Mouse (Mus musculus): ENCODE measurements at regions not wholly inside any gene's neighbourhood (a gene's known extent, or its start where the extent isn't known, plus 50 kb on each side); places are given as distances from the start of the nearest gene placed in this dataset.
A peak's percentile ranks its signal among the peaks of the same experiment; 100 is the strongest.

DNA sequence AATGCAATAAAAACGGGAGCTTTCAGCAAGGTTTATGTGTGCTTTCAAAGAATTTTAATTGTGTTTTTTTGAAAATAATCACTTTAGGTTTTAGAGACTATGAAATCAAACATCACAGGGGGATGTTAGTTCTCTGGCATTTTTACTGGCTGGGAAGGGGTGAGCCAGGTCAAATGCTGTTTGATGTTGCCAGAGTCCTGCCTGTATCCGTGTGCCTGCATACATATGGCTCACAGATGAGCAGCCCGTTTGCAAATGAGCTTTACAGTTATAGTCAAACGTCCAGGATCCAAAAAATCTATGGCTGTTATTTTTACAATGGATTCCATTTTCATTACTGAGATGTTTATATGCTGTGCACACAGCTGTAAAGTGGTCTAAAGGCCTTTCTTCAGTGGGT lies 354.7 kb downstream of the Ice1 start:
- no peak for DNase-seq (ENCODE audit: low read depth, low spot score)

GRCm38 (mm10) chr13:70283231-70283630 lies 354.2 kb downstream of the Ice1 start:
- no peak for DNase-seq (ENCODE audit: low read depth, low spot score)

DNA sequence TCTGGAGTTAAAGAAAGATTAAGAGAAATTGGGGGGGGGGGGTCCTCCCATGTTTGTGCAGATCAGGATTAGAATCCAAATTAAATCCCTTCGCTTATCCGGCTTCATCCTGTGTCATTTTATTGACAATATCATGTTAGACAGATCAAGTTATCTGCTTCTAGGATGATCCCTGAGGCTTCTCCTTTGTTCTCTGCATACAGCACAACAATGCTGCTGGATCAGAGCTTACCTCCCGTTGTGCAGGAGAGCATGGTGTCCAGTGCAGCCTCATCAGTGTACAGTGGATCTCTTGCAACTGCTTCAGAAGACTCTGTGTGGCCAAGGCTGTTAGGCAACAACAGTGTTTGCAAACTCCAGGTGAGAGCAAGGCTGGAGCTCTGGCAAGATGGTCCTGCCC lies 344.7 kb downstream of the Ice1 start:
- no peak for DNase-seq (ENCODE audit: low read depth, low spot score)

DNA sequence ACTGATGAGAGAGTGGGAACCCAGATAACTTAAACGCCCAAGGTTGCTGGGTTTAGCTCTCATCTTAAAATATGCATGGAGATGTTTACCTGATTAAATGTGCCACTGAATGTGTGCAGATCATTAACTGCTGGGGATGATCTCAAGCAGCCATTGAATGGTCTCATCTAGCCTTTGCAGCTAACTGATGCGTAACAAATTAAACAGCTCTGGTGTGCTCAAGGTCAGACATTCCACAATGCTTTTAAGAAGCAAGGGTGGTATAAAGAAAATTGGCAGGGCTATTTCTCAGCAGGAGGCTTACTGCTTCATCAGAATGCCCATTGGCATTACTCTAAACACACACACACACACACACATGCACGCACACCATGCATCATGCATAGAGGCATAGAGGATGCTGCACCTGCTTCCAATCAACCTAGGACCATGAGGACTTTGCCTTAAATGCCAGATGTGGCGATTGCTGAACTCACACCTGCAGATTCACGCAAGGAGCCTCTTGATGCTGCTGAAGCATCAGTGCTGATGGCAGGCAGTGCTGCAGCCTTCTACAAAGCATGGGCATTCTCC lies 333.4 kb downstream of the Ice1 start:
- DNase-seq (ENCODE audit: low read depth, low spot score) = no peak

GRCm38 (mm10) chr13:70310516-70310915 lies 326.9 kb downstream of the Ice1 start:
- peak; percentile 16 for DNase-seq (ENCODE audit: low read depth, low spot score)

DNA sequence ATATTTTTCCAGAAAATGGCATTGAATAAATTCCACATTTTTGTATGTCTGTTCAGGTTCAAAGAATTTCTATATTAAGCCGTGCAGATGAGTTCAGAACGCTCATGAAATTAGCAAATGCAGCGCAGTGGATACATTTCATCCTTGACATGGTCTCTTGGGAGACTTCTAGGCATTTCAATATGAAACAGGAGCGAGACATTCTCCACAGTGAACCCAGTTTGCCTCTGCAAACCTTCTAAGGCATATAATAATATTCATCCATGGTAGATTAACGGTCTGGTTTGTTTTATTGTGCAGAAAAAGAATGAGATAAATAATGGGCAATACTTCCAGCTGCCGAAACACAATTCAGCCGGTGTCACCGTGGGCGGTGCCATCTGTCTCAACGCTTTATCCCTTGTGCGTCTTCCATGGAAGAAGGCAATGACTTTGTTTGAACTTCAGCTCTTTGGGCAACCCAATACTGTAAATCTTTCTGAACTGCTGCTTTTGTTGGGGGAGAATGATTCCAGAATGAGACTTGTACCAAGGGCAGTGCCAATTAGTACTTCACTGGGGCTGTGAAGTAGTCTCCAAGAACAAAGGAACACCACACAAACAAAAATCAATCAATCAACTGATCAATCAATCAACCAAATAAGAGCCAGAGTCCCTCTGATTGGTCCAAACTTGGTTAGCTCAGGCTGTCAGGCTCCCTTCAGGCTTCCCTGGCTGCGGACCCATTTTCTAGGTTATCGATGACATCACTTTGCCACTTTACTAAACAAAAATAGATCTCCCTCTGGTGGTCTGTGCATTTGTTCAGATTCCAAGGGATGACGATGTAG lies 326.0 kb downstream of the Ice1 start:
- no peak for DNase-seq (ENCODE audit: low read depth, low spot score)

DNA sequence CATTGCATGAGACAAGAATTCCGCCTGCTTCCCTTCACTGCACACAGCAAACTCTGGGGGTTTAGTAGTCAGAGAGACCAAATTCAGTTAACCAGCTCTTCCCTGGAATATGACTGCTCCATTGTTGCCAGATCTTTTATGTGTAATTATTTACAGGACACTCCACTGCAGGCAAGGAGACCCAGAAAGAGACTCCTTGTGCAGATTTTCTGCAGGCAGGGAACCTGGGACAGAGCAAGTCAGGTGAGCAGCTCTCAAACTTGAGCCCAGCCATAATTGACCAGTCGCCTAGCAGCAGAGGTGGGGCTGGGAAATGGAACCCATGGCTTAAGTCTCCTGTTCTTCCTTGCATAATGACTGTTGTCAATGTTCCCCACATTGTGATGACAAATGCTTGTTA lies 324.2 kb downstream of the Ice1 start:
- DNase-seq (ENCODE audit: low read depth, low spot score) = no peak

DNA sequence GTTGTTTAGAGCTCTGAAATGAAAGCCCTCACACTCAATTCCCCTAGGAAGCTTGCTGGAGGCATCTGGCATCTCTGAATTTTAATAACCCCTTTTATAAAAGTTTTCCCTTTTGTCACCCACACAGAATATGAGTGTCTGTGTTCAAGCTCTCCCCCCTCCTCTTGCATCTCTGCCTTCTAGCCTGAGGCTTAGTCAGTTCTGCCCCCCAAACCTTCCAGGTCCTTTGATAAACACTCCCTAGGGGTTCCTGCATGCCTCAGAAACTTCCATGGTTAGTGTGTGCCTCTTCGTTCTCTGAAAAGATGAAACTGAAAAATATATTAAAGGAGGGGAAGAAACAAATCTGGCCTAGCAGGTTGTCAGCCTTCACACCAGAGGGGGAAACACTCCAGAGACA lies 313.9 kb downstream of the Ice1 start:
- no peak for DNase-seq (ENCODE audit: low read depth, low spot score)

DNA sequence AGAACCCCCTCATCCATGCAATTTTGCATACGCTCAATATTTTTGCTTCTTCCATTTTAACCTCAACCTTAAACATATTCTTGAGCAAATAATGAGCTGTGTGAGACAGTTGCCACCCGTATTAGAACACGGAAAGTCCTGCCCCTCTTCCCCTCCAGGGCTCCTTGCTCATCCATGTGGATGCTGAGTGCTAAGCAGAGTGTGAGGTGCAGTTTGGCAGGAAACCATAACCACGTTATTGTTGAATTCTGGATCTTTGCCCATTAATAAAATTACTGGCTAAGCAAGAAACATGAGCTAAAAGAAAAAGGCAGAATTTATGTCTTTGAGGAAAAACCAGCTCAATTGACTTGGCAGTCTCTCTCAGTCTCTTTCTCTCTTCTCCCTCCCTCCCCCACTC lies 301.4 kb downstream of the Ice1 start:
- DNase-seq (ENCODE audit: low read depth, low spot score) = no peak

- DNase-seq (ENCODE audit: low read depth, low spot score) = no peak
These were observed 297.0 kb downstream of the Ice1 start for GRCm38 (mm10) chr13:70340437-70340836.

DNA sequence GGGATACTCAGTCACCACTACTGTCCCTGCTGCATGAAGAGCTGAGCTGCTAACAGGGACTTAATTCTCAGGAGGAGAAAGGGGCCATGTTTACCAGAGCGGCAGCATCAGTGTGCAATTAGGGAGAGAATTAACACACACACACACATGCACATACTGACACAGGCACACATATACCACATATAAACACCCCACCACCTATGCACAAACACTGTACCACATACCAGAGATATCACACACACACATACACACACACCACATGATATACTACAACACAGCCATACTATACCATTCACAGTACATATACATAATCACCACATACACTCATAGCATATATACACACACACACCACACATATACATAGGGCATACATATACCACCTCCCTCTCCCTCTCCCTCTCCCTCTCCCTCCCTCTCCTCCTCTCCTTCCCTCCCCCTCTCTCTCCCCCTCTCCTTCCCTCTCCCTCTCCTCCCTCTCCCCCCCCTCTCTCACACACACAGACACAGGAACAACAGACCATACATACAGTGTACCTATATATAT lies 294.2 kb downstream of the Ice1 start:
- no peak for DNase-seq (ENCODE audit: low read depth, low spot score)

- DNase-seq (ENCODE audit: low read depth, low spot score) = no peak
These were observed 293.5 kb downstream of the Ice1 start for GRCm38 (mm10) chr13:70343911-70344310.

- DNase-seq (ENCODE audit: low read depth, low spot score) = no peak
These were observed 293.1 kb downstream of the Ice1 start for GRCm38 (mm10) chr13:70344311-70344710.

- no peak for DNase-seq (ENCODE audit: low read depth, low spot score)
These were observed 289.0 kb downstream of the Ice1 start for GRCm38 (mm10) chr13:70348456-70348855.

DNA sequence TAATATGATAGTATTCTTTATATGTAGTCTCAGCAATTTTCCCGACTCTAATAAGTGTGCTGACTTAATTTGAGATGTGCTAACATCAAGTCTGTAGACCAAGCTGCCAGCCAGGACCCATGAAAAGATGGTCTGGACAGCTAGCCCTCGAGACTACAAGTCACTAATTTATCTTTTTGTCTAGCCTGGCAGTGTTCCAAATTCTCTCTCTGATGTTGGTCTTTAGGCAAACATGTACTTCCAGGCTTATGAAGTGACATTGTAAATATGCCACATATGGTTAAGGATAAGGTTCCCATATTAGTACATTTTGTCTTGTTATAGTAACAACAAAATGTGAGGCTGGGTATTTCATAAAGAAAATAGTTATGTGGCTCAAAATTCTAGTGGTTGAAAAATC lies 288.5 kb downstream of the Ice1 start:
- no peak for DNase-seq (ENCODE audit: low read depth, low spot score)

- no peak for DNase-seq (ENCODE audit: low read depth, low spot score)
These were observed 267.8 kb downstream of the Ice1 start for GRCm38 (mm10) chr13:70369647-70370046.

DNA sequence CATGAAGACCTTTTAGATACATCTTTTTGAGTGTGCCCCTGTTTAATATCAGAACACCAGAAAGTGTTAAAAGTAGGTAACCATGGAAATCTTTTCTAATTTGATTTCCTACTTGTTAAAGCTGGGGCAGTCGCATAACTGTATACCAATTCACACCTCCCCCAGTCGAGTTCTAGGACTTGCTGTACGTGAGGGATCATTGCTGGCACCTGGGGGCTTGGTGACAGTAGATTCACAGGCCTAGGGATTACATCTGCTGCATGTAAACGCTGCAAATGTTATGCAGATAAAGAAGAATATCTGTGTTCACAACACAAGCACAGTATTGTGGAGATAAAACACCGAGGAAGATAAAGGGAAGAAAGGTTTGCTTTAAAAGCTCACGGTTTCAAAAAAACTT lies 256.7 kb downstream of the Ice1 start:
- DNase-seq (ENCODE audit: low read depth, low spot score) = no peak

GRCm38 (mm10) chr13:70385292-70385691 lies 252.1 kb downstream of the Ice1 start:
- no peak for DNase-seq (ENCODE audit: low read depth, low spot score)

GRCm38 (mm10) chr13:70412788-70413187 lies 224.6 kb downstream of the Ice1 start:
- DNase-seq (ENCODE audit: low read depth, low spot score) = no peak

GRCm38 (mm10) chr13:70418156-70418555 lies 219.3 kb downstream of the Ice1 start:
- DNase-seq (ENCODE audit: low read depth, low spot score) = no peak

- DNase-seq (ENCODE audit: low read depth, low spot score) = no peak
These were observed 198.0 kb downstream of the Ice1 start for GRCm38 (mm10) chr13:70439419-70439818.

DNA sequence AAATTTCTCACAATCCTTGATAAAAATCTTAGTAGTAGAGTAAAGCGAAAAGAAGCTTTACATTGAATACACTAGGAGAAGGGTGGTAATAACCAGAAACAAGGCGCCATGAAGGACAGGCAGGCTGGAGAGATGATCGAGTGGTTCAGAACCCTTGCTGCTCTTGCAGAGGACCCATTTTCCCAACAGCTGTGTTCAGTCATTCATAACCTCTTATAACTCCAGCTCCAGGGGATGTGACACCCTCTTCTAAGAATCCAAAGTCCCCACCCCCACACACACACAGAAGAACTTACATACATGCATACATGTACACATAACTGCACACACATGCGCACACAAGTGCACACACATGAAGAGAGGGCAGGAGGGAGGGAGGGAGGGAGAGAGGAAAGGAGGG lies 190.5 kb downstream of the Ice1 start:
- no peak for DNase-seq (ENCODE audit: low read depth, low spot score)

All from ZHBTc4 (cell line).